Mouse (Mus musculus) small intestine, adult 2 months (tissue): Measurements from ENCODE around the gene Fam131a. TPM values are rescaled to one million over a fixed set of nuclear protein-coding genes. Genes with fewer than 3 reads are reported as not detected.

Experiments
- H3K27ac ChIP-seq: fragments of 200-500 bp; 2 replicates; pipeline ENCODE4 v1.5.1; 2012; ENCODE audit warnings: low read depth, low read length, control low read depth, inconsistent platforms; ENCODE audit not compliant: insufficient read depth
- H3K27me3 ChIP-seq: fragments of 200-500 bp; 2 replicates; pipeline ENCODE4 v1.6.1; 2012; ENCODE audit warnings: mild to moderate bottlenecking, moderate library complexity, low read length, inconsistent platforms; ENCODE audit not compliant: control insufficient read depth, insufficient read depth
- H3K36me3 ChIP-seq: fragments of 200-500 bp; 2 replicates; pipeline ENCODE4 v1.6.1; 2012; ENCODE audit warnings: mild to moderate bottlenecking, low read length, control low read depth, inconsistent platforms; ENCODE audit not compliant: control insufficient read depth, insufficient read depth
- H3K4me1 ChIP-seq: fragments of 200-500 bp; 2 replicates; pipeline ENCODE4 v1.6.1; 2012; ENCODE audit warnings: low read length, inconsistent platforms, mixed read lengths; ENCODE audit not compliant: control insufficient read depth, insufficient read depth, insufficient read length
- H3K4me3 ChIP-seq: fragments of 200-500 bp; 2 replicates; pipeline ENCODE4 v1.5.1; 2012; ENCODE audit warnings: low read depth, mild to moderate bottlenecking, control low read depth, inconsistent platforms, low read length, moderate library complexity
- CTCF ChIP-seq: fragments of 200-500 bp; IDR thresholded peaks from 2 replicates; pipeline ENCODE4 v1.5.1; 2012; ENCODE audit warnings: low read depth, mild to moderate bottlenecking, control low read depth, inconsistent platforms, low read length, moderate library complexity, mixed read lengths; ENCODE audit not compliant: insufficient replicate concordance, insufficient read length; ENCODE audit errors: extremely low read depth
- POLR2A ChIP-seq: fragments of 200-500 bp; IDR thresholded peaks from 2 replicates; pipeline ENCODE4 v1.6.1; 2012; ENCODE audit warnings: low read depth, mild to moderate bottlenecking, control low read depth, inconsistent platforms, low read length, moderate library complexity
- WGBS: fragments of 180-500 bp; shearing (Covaris S2); methylation state at CpG from one replicate; pipeline ENCODE4 v1.1.7; 2018; 5-methylcytosine and 5-hydroxymethylcytosine counted together
- polyA plus RNA-seq: library from polyadenylated mRNA; depleted of rRNA; stranded (reverse); fragments of >200 nt; gene quantifications from 2 replicates; pipeline ENCODE4 v1.2.3, GENCODE M21; 2012; rRNA removed

The Fam131a gene
- polyA plus RNA-seq, 1 experiment, result 2.5 TPM

DNA sequence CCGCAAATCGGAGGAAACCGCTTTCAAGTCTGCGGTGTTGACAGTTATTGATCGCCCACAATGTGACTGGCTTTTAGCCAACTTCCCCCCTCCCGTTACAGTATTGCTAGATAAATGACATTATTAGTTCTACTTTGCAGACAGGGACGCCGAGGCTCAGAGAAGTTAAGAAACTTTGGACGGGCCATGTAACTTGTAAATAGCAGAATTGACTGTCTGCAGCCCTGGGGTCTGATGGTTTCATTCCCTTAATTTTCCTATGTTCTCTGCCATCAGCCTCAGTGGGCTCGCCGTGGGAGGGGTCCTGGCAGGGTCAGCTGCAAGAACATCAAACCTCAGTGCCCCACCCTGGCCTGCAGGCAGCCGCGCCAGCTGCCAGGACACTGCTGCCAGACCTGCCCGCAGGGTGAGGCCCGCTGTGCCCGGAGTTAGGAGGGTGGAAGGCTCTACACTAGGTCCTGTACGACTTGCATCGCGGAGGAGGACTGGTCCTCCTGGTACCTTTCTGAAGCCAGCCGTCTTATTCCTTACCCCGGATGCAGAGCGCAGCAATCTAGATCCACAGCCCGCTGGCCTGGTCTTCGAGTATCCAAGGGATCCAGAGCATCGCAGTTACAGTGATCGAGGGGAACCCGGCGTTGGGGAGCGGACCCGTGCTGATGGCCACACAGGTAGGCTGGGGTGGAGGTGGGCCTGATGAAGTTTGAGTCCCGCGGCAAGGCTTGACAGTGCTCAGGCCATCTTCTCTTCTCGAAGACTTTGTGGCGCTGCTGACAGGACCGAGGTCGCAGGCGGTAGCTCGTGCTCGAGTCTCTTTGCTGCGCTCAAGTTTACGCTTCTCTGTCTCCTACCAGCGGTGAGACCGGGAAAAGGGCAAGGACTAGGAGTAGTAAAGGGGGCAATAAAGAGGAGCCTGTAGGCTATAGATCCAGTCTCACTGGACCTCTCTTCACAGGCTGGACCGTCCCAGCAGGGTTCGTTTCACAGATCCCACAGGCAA, 41.0 kb downstream of the Fam131a start, which contains the start of gene Thpo:
TSS of gene Thpo (minus strand) at position 781 of the 1,000 bp plus-strand sequence.
- TF ChIP-seq POLR2A (no peak), CTCF (no peak)
- WGBS, result 9% methylated on average over 45 of the region's 45 CpGs
- Histone ChIP-seq H3K27me3 (peaks cover 20% of the 10 kb centered on the region), H3K4me1 (peaks cover 13% of the 10 kb centered on the region), H3K27ac (no peak within 1 kb of the TSS), H3K36me3 (no peaks in the 10 kb centered on the region), H3K4me3 (peak within 1 kb of the TSS; percentile 68)

DNA sequence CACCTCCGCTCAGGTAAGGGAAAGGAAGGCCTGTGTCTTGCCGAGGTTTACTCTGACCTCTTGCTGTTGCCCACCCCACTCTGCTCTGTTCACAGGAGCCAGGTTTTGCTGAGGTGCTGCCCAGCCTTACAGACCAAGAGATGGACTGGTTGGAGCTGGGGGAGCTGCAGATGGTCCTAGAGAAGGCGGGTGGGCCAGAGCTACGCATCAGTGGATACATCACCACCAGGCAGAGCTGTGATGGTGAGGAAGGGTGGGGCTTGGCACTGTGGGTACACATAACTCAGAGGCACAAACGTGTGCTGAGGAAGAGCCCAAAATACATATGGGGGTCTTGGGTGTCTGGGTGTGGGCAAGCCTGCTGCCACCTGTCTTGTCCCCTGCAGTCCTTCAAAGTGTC, 42.6 kb downstream of the Fam131a start:
- Histone ChIP-seq H3K27ac (no peak overlapping the region), H3K4me1 (peaks cover 8% of the 10 kb centered on the region), H3K36me3 (no peaks in the 10 kb centered on the region), H3K4me3 (no peak overlapping the region), H3K27me3 (peaks cover 20% of the 10 kb centered on the region)
- 80% methylated on average over 5 of the region's 5 CpGs for WGBS
- no peak for TF ChIP-seq CTCF
- TF ChIP-seq POLR2A, result no peak

DNA sequence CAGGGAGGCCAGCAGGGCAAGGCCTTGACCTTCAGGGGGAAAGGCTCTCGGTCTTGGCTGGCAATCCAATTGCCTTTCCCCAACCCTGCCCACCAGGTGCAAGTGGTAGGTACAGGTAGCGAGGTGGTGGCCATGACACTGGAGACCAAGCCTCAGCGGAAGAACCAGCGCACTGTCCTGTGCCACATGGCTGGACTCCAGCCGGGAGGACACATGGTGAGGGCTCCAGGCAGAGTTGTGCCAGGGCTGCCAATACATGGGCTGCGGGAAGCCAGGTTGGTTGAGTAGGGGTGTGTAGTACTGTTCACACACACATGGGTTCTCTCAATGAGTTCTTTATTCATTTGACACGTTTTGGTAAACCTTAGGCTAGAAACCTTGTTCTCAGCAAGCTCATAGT, 43.1 kb downstream of the Fam131a start:
- Histone ChIP-seq H3K4me3 (no peak overlapping the region), H3K36me3 (no peaks in the 10 kb centered on the region), H3K4me1 (peaks cover 6% of the 10 kb centered on the region), H3K27me3 (peaks cover 20% of the 10 kb centered on the region), H3K27ac (no peak overlapping the region)
- TF ChIP-seq CTCF, result no peak
- TF ChIP-seq POLR2A, result no peak
- WGBS, result 85% methylated on average over 7 of the region's 7 CpGs

DNA sequence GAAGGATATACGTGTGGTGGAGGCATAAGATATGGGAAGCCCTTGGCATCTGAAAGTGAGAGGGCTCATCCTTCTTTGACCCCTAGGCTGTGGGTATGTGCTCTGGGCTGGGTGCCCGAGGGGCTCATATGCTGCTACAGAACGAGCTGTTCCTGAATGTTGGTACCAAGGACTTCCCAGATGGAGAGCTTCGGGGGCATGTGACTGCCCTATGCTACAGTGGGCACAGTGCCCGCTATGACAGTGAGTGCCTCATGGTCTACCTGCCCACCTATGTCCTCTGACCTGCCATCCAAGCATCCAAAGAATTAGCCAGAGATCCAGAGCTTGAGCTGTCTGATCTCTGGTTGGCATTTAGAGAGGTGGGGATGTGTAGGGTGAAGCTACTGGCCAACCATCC, 43.8 kb downstream of the Fam131a start:
- no peak overlapping the region for H3K27ac ChIP-seq
- no peak for TF ChIP-seq CTCF
- no peak for TF ChIP-seq POLR2A
- 85% methylated on average over 5 of the region's 5 CpGs for whole genome bisulfite sequencing
- no peak overlapping the region for H3K4me3 ChIP-seq
- peaks cover 6% of the 10 kb centered on the region for H3K4me1 ChIP-seq
- H3K27me3 ChIP-seq, result peaks cover 20% of the 10 kb centered on the region
- no peaks in the 10 kb centered on the region for H3K36me3 ChIP-seq

DNA sequence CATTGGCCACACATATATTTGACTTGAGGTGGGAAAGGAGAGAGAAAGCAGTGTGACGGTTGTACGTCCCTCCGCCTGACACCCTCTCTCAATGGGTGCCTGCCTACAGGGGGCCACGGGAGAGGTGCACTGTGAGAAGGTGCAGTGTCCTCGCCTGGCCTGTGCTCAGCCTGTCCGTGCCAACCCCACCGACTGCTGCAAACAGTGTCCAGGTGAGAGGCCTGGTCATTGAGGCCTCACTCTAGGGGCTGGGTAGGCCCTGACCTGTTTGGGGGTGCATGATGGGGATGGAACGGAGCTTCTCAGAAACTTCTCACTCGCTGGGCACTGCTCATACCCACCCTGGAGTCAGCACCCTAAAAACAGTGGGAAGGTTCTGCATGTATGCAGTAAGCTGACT, 46.8 kb downstream of the Fam131a start:
- Histone ChIP-seq H3K36me3 (no peaks in the 10 kb centered on the region), H3K4me3 (no peak overlapping the region), H3K4me1 (no peaks in the 10 kb centered on the region), H3K27me3 (no peaks in the 10 kb centered on the region), H3K27ac (no peak overlapping the region)
- WGBS, result 92% methylated on average over 9 of the region's 9 CpGs
- TF ChIP-seq POLR2A (no peak), CTCF (no peak)

DNA sequence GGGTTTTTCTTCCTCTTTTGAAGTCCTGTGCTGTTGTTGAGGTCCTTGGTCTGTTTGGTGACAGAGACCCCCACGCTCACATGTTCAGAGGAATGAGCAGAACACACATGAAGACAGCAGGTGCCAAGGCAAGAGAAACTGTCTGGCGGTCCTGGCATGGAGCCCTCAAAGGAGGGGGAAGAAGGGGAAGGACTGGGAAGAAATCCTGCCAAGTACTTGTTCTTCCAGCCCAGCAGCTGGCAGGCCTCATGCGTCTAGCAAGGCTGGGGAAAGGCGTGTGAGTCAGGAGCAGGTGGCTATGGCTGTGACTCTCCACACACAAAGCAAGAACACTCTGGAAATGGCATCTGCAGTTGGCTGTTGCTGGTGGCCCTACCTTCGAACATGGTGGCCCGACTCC, 53.6 kb downstream of the Fam131a start:
- Histone ChIP-seq H3K4me1 (no peaks in the 10 kb centered on the region), H3K36me3 (no peaks in the 10 kb centered on the region), H3K27ac (no peak overlapping the region), H3K27me3 (no peaks in the 10 kb centered on the region), H3K4me3 (no peak overlapping the region)
- TF ChIP-seq CTCF, result no peak
- no peak for TF ChIP-seq POLR2A
- WGBS, result 11% methylated on average over 6 of the region's 6 CpGs

DNA sequence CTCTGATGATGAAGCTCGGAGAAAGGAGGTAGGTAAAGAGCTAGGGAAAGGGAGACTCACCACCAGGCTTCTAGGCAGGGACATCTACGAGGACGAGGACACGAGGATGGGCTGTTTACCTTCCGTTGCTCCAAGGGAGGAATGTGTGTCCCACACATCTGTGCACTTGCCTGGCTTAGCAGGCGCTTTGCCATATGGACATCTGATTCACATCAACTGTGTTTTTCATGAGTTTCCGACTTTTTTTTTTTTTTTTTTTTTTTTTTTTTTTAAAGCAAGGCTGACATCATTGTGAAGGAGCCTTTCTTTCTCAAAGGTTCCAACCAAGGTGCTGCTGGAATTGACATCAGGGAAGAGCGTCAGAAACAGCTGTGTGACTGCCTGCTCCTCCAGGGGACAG, 57.5 kb downstream of the Fam131a start:
- 66% methylated on average over 8 of the region's 8 CpGs for WGBS
- Histone ChIP-seq H3K27ac (no peak overlapping the region), H3K36me3 (no peaks in the 10 kb centered on the region), H3K4me1 (no peaks in the 10 kb centered on the region), H3K4me3 (no peak overlapping the region), H3K27me3 (no peaks in the 10 kb centered on the region)
- TF ChIP-seq POLR2A, result no peak
- TF ChIP-seq CTCF, result no peak

Other genes starting within 250 kb of the Fam131a start
- 11.7 and 16.1 TPM in 2 replicates for gene Eif2b5, start 194.4 kb upstream of the Fam131a start, polyA plus RNA-seq
- gene Dvl3, start 176.3 kb upstream of the Fam131a start, polyA plus RNA-seq, result 33.8 and 52.4 TPM in 2 replicates
- 177 and 508 TPM in 2 replicates for gene Ap2m1, start 157.8 kb upstream of the Fam131a start, polyA plus RNA-seq
- 10.0 and 15.0 TPM in 2 replicates for gene Abcf3, start 144.7 kb upstream of the Fam131a start, polyA plus RNA-seq
- gene Vwa5b2, start 103.8 kb upstream of the Fam131a start, polyA plus RNA-seq, result 4.6 and 6.8 TPM in 2 replicates
- 6.6 and 7.2 TPM in 2 replicates for gene Eef1akmt4, start 81.6 kb upstream of the Fam131a start, polyA plus RNA-seq
- 0.08 TPM in 1 of 2 replicates, not detected in the other for gene Gm49333, start 81.6 kb upstream of the Fam131a start, polyA plus RNA-seq
- 16.8 and 18.6 TPM in 2 replicates for gene Alg3, start 81.5 kb upstream of the Fam131a start, polyA plus RNA-seq
- 3.1 and 6.7 TPM in 2 replicates for gene Camk2n2, start 72.0 kb upstream of the Fam131a start, polyA plus RNA-seq
- 0.19 and 0.42 TPM in 2 replicates for gene Ece2, start 63.4 kb upstream of the Fam131a start, polyA plus RNA-seq
- gene Psmd2, start 41.6 kb upstream of the Fam131a start, polyA plus RNA-seq, result 24.5 and 45.0 TPM in 2 replicates
- 213 and 340 TPM in 2 replicates for gene Eif4g1, start 24.9 kb upstream of the Fam131a start, polyA plus RNA-seq
- 4.3 and 10.6 TPM in 2 replicates for gene Polr2h, start 24.4 kb downstream of the Fam131a start, polyA plus RNA-seq
- gene Clcn2, start 24.5 kb downstream of the Fam131a start, polyA plus RNA-seq, result 102 and 218 TPM in 2 replicates
- 2.2 and 3.3 TPM in 2 replicates for gene Chrd, start 39.9 kb downstream of the Fam131a start, polyA plus RNA-seq
- 2.0 and 4.0 TPM in 2 replicates for gene Thpo, start 41.3 kb downstream of the Fam131a start, polyA plus RNA-seq